Mouse (Mus musculus) regulatory T cell (primary cell): ENCODE results near the gene Cbl.

ENCODE experiments used
- in situ Hi-C: fragments of 300-600 bp; cut with MboI, MseI; formaldehyde crosslinking; loops from one replicate; pipeline ENCODE4 v1.15.1; 2025; ENCODE audit warnings: high pct_unique_total_duplicates

Cbl gene

GRCm38 (mm10) chr9:44106596-44106995, 127.3 kb downstream of the Cbl start:
- in situ Hi-C loops, result no loop called here

GRCm38 (mm10) chr9:44106182-44106581, 127.7 kb downstream of the Cbl start:
- in situ Hi-C loops, result no loop called here

GRCm38 (mm10) chr9:44105781-44106180, 128.1 kb downstream of the Cbl start:
- in situ Hi-C loops, result no loop called here

GRCm38 (mm10) chr9:44104881-44105280, 129.0 kb downstream of the Cbl start:
- in situ Hi-C loops, result no loop called here

- in situ Hi-C loops, result no loop called here
Measured at GRCm38 (mm10) chr9:44101490-44101889, 132.4 kb downstream of the Cbl start, which contains the start of gene Mfrp. Gene Mfrp, plus strand, starts transcription at chr9:44101729.

GRCm38 (mm10) chr9:44096536-44096935, 137.3 kb downstream of the Cbl start:
- in situ Hi-C loops, result loop anchor here (25.0 kb wide), 1 partner anchor 559 kb away; no protein-coding TSS in a partner anchor

GRCm38 (mm10) chr9:44095781-44096180, 138.1 kb downstream of the Cbl start:
- in situ Hi-C loops, result loop anchor here (25.0 kb wide), 1 partner anchor 558 kb away; no protein-coding TSS in a partner anchor

- in situ Hi-C loops, result loop anchor here (25.0 kb wide), 1 partner anchor 557 kb away; no protein-coding TSS in a partner anchor
Measured at GRCm38 (mm10) chr9:44094737-44095136, 139.1 kb downstream of the Cbl start.

GRCm38 (mm10) chr9:44093612-44094503, 140.0 kb downstream of the Cbl start:
- in situ Hi-C loops, result loop anchor here (25.0 kb wide), 1 partner anchor 557 kb away; no protein-coding TSS in a partner anchor
